Mouse (Mus musculus): ENCODE measurements at regions not wholly inside any gene's neighbourhood (a gene's known extent, or its start where the extent isn't known, plus 50 kb on each side); places are given as distances from the start of the nearest gene placed in this dataset.

DNA sequence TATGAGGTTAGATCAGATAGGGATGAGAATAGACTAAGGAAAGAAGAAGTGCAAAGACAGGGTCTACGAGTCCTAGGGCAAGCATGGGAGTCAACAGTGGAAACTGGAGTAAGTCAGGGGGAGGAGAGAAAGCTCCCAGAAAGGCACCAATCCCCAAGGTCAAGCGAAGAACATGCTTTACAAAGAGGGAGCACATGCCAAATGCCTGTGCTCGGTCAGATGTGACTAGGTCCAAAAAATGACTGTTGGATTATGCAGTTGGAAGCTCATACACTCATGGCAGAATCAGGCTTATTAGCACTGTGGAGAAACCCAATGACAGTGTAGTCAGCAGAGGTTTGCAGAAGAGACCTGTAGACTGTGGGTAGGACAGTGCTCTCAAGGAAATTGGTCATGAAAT lies 100.9 kb downstream of the Ccdc71l start:
- TF ChIP-seq CEBPB (IDR thresholded peaks at IDR 0.05; ENCODE audit: low read depth) (no peak), CTCF (IDR thresholded peaks at IDR 0.05; ENCODE audit: control insufficient read depth, insufficient read depth, insufficient read length) (no peak), MYOD1 (IDR thresholded peaks at IDR 0.05; ENCODE audit: control insufficient read depth, insufficient read length, low read depth) (no peak)
